Mouse (Mus musculus) thymus, postnatal 36 days (tissue): ENCODE data around the gene Tmem132d.

Experiments used
- DNase-seq, 2 experiments: peaks; one replicate each; pipeline ENCODE4 v3.0.0; 2022; ENCODE audit warnings: mixed read lengths in 2 of 2

The Tmem132d gene

GRCm38 (mm10) chr5:128405071-128405470, 27.8 kb downstream of the Tmem132d start:
- DNase-seq, result no peak

- DNase-seq, result no peak
These were observed 28.7 kb downstream of the Tmem132d start for GRCm38 (mm10) chr5:128404223-128404622.

GRCm38 (mm10) chr5:128392372-128392771, 40.5 kb downstream of the Tmem132d start:
- no peak for DNase-seq

- DNase-seq, result no peak
These were observed 43.2 kb downstream of the Tmem132d start for GRCm38 (mm10) chr5:128389665-128390064.

GRCm38 (mm10) chr5:128388358-128389141, 44.3 kb downstream of the Tmem132d start:
- DNase-seq, result no peak

- no peak for DNase-seq
These were observed 63.1 kb downstream of the Tmem132d start for GRCm38 (mm10) chr5:128369814-128370213.

GRCm38 (mm10) chr5:128369111-128369510, 63.8 kb downstream of the Tmem132d start:
- no peak for DNase-seq

- DNase-seq, result no peak
These were observed 67.5 kb downstream of the Tmem132d start for GRCm38 (mm10) chr5:128365261-128365985.

GRCm38 (mm10) chr5:128360946-128361675, 71.8 kb downstream of the Tmem132d start:
- DNase-seq, result no peak

- DNase-seq, result no peak
These were observed 84.0 kb downstream of the Tmem132d start for GRCm38 (mm10) chr5:128348835-128349234.

GRCm38 (mm10) chr5:128336841-128337240, 96.0 kb downstream of the Tmem132d start:
- DNase-seq, result no peak

GRCm38 (mm10) chr5:128332766-128333165, 100.1 kb downstream of the Tmem132d start:
- DNase-seq, result no peak

GRCm38 (mm10) chr5:128330351-128330750, 102.5 kb downstream of the Tmem132d start:
- DNase-seq, result no peak

GRCm38 (mm10) chr5:128302387-128302786, 130.5 kb downstream of the Tmem132d start:
- no peak for DNase-seq

GRCm38 (mm10) chr5:128291191-128291590, 141.7 kb downstream of the Tmem132d start:
- no peak for DNase-seq

- no peak for DNase-seq
These were observed 159.6 kb downstream of the Tmem132d start for GRCm38 (mm10) chr5:128273255-128273654.

- DNase-seq, result no peak
These were observed 165.5 kb downstream of the Tmem132d start for GRCm38 (mm10) chr5:128267366-128267765.

GRCm38 (mm10) chr5:128244219-128244618, 188.7 kb downstream of the Tmem132d start:
- DNase-seq, result no peak

GRCm38 (mm10) chr5:128236638-128237335, 196.1 kb downstream of the Tmem132d start:
- DNase-seq, result no peak

GRCm38 (mm10) chr5:128235611-128236010, 197.3 kb downstream of the Tmem132d start:
- no peak for DNase-seq

- no peak for DNase-seq
These were observed 199.8 kb downstream of the Tmem132d start for GRCm38 (mm10) chr5:128233101-128233500.

- DNase-seq, result no peak
These were observed 214.6 kb downstream of the Tmem132d start for GRCm38 (mm10) chr5:128218281-128218680.

GRCm38 (mm10) chr5:128211125-128211524, 221.8 kb downstream of the Tmem132d start:
- no peak for DNase-seq
